Mouse (Mus musculus) activated CD4-positive, CD25-positive, alpha-beta regulatory T cell (primary cell): Measurements from ENCODE around the gene Ankmy2. TPM values are rescaled to one million over a fixed set of nuclear protein-coding genes. Genes with fewer than 3 reads are reported as not detected.

Source experiments
- polyA plus RNA-seq, 2 experiments: library from polyadenylated mRNA; unstranded; fragments of 100-300 nt; shearing (Covaris generic); gene quantifications; one replicate each; pipeline ENCODE4 v1.2.1; 2017

The Ankmy2 gene
- 10 to 100 TPM; 37.8 to 54.4 TPM for polyA plus RNA-seq

GRCm38 (mm10) chr12:36156637-36157303 is at the start of gene Ankmy2:
TSS of gene Ankmy2 (plus strand) at chr12:36157114.

GRCm38 (mm10) chr12:36157638-36158308 is 859 bp downstream of the Ankmy2 start, which contains the start of gene Bzw2:
TSS of gene Bzw2 (minus strand) at chr12:36158080.

Other genes with a start within 250 kb of the Ankmy2 start
- under 1 TPM in 1 of 2 experiments, not detected in 1; 0.28 TPM for gene Agr3, start 231.5 kb upstream of the Ankmy2 start, polyA plus RNA-seq
- gene Agr2, start 164.2 kb upstream of the Ankmy2 start, polyA plus RNA-seq, result under 1 TPM in 1 of 2 experiments, not detected in 1; 0.22 TPM
- gene Tspan13, start 114.6 kb upstream of the Ankmy2 start, polyA plus RNA-seq, result 100 to 1,000 TPM; 264 to 328 TPM
- 100 to 1,000 TPM; 124 to 200 TPM for gene Bzw2, start 966 bp downstream of the Ankmy2 start, polyA plus RNA-seq
- not detected for gene Lrrc72, start 96.3 kb downstream of the Ankmy2 start, polyA plus RNA-seq
- gene Sostdc1, start 157.0 kb downstream of the Ankmy2 start, polyA plus RNA-seq, result 1 to 10 TPM in 1 of 2 experiments, under 1 TPM in 1; 0.30 to 8.1 TPM
- gene Ispd, start 224.3 kb downstream of the Ankmy2 start, polyA plus RNA-seq, result 1 to 10 TPM; 1.0 to 2.8 TPM
- 1 to 10 TPM in 1 of 2 experiments, not detected in 1; 1.3 TPM for gene D630036H23Rik, start 225.1 kb downstream of the Ankmy2 start, polyA plus RNA-seq